Mouse (Mus musculus): ENCODE results near the gene Fam49a.

Fam49a gene

GRCm38 (mm10) chr12:12274115-12274514 lies 12.2 kb downstream of the Fam49a start:
- no peak for DNase-seq

DNA sequence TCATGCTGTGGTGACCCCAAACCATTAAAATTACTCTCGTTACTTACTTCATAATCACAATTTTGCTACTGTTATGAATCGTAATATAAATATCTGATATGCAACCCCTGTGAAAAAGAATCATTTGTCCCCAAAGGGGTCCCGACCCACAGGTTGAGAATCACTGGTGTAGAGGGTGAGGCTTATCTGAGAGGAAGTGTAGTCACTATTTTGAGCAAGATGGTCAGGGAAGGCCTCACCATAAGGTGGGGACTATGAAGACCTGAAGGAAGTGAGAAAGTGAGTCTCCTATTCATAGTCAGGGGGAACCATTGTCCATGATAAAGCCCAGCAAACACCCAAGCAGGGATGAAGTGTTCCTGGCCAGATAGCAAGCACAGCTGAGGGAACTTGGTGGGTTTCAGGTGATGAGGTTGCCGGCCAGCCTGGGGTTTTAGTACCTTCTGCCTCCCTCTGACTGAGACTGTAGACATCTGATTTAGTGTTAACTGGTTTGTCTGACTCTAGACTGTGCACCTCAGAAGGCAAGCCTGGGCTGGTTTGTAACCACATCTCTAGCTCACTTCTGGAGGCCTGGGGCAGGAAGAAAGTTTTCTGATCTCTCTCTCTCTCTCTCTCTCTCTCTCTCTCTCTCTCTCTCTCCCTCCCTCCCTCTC lies 13.3 kb downstream of the Fam49a start:
- DNase-seq, result no peak

DNA sequence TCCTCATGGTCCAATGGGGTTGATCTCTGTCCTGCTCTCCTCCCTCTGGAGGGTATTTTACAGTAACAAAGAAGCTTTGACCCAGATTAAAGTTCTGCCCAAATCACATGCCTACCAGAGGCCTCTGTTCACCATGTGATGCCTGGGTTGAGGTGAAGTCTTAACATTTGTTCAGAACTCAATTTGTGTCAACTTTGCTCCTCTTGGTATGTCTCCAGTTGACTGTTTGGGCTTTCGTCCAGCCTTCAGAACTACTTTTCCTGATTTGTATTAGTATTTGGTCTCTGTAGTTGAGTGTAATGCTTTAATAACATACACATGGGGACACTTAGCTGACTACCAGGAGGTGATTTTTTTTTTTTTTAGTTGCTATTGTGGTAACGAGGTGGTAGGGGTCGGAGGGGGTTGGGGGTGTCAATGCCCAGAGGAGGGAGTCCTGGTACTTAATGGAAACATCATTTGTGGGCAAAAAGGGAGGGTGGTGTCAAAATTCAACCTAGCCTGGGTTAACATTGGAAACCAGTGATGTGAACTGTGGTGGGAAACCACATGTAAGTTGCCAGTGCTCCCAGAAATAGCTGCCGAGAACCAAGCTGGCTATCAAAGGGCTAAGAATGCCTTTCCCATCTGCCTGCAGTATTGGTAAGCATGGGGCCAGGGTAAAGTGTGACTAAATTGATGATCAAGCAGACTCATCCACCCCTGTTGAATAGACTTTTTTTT lies 16.0 kb downstream of the Fam49a start:
- no peak for DNase-seq

GRCm38 (mm10) chr12:12278464-12278872 lies 16.5 kb downstream of the Fam49a start:
- no peak for DNase-seq

GRCm38 (mm10) chr12:12283702-12284288 lies 21.9 kb downstream of the Fam49a start:
- DNase-seq, result no peak

GRCm38 (mm10) chr12:12284521-12284920 lies 22.6 kb downstream of the Fam49a start:
- DNase-seq, result no peak

DNA sequence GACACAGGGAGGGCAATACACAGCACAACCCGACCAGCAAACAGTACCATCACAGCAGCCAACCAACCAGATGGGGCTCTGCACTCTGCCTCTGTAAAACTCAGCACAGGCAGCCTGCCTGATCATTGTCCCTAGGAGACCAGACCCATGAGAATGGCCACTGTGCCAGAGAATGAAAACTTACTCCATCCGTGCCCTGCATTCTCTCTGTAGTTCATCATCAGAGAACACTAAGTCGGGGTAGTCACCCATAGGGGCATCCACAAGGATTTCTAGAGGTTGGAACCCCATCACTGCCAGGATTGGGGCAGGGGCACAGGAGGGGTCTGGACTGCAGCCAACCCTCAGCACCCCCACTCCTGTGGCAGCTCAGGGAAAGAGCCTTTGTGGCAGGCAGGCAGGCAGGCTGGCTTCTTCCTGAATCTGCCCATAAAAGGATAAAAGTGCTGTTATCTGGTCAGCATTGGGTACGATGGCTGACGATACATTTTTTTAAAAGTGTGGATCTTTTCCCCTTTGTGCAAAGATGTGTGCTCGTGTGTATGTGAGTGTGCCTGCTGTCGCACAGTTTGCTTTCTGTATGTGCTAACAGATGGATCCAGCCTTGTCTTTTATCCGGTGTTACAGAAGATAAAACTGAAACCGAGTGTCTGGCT lies 25.3 kb downstream of the Fam49a start:
- peak; percentile 22 for DNase-seq

- DNase-seq, result no peak
Observed at GRCm38 (mm10) chr12:12287787-12288132, 25.8 kb downstream of the Fam49a start.

DNA sequence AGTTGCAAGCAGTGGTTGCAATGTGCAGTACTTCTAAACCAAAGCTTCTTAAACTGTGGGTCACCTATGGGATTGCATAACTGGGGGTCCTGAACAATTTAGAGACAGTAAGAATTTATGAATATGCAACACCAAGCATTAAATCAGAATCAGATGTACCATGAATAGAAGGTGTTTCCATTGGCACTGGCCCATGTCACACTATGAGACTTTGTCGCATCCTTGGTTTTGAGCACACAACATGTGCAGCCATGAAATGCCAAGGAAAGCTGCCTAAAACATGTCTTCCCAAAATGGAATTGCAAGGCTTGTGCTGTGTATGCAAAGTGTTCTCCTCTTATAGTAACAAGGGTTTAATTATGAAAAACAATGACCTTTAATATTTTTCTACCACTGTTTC lies 26.6 kb downstream of the Fam49a start:
- DNase-seq, result no peak

GRCm38 (mm10) chr12:12289636-12290035 lies 27.7 kb downstream of the Fam49a start:
- DNase-seq, result no peak

DNA sequence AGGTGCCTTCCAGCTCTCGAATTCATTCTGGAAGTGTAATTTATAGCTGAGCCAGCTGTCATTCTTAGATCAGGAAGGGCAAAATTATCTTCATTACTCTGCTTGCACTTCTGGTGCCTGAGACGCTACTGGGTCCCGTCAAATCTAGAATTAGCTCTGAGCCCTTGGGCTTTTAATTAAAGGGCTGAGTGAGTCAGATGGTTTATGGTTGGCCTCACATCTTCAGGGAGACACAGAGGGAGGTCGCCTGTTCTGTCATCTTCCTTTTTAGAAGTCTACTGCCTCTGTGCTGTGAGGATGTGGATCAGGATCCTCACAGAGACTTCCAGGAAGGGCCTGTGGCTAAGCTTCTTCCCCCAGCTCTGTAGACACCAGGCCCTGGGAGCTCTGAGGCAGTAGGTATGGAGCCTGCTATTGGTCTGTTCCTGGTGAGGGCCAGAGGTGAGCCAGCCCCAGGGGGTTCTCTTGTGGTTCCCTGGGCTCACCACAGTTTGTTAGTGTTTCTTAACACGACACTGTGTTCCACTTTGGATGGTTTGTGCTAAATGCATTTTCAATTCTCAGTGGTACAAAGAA lies 30.2 kb downstream of the Fam49a start:
- DNase-seq, result no peak

GRCm38 (mm10) chr12:12294380-12295171 lies 32.6 kb downstream of the Fam49a start:
- DNase-seq, result no peak

DNA sequence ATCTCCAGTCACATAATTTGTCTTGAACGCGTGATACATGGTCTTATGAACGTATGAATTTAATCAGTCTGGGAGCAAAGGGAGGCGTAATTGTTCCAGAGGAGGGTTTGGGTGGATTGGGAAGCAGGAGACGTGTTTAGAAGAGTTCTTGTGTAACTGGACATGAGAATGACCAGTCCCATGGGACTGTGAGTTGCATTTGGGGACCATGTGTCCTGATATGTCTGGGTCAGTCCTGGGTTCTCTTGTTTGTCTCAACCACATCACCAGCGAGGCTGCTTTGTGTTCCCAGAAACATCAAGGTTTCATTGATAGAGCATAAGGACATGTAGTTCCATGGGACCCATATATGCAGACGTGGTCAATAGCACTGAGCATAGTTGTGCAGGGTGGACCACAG lies 36.5 kb downstream of the Fam49a start:
- no peak for DNase-seq

DNA sequence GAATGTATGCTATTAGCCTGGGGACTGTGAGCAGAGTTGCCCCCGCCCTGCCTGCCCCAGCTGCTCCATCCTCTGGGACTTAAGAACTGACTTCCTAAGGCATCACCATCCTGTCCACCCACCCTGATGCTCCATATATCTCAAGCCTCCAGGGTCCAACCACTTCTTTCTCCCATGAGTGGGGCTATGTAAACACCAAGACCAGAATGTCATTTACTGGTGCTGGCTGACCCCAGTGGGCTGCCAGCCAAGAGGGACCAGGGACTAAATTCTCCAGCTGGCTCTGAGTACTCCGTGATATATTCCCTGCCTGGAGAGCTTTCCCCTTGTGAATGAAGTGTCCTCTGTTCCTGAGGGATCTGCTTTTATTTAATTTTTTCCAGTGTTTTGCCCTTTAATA lies 37.4 kb downstream of the Fam49a start:
- DNase-seq, result no peak

- DNase-seq, result no peak
Observed at GRCm38 (mm10) chr12:12301149-12301548, 39.2 kb downstream of the Fam49a start.

- peak; percentile 59 for DNase-seq
Observed at GRCm38 (mm10) chr12:12301815-12302214, 39.9 kb downstream of the Fam49a start.

GRCm38 (mm10) chr12:12306214-12306613 lies 44.3 kb downstream of the Fam49a start:
- DNase-seq, result no peak

GRCm38 (mm10) chr12:12306814-12307213 lies 44.9 kb downstream of the Fam49a start:
- no peak for DNase-seq

GRCm38 (mm10) chr12:12307245-12307644 lies 45.3 kb downstream of the Fam49a start:
- no peak for DNase-seq

GRCm38 (mm10) chr12:12313437-12313836 lies 51.5 kb downstream of the Fam49a start:
- DNase-seq, result peak; percentile 50

GRCm38 (mm10) chr12:12313919-12314318 lies 52.0 kb downstream of the Fam49a start:
- DNase-seq, result no peak

GRCm38 (mm10) chr12:12314326-12314725 lies 52.4 kb downstream of the Fam49a start:
- no peak for DNase-seq

- no peak for DNase-seq
Observed at GRCm38 (mm10) chr12:12315011-12315410, 53.1 kb downstream of the Fam49a start.

All from thymus, postnatal 4 days (tissue).